Mouse (Mus musculus) 3T3-L1 (cell line): ENCODE measurements around the gene Phf21a.

Experiments
- DNase-seq: peaks from one replicate; pipeline ENCODE4 v3.0.0-alpha.2; 2015; ENCODE audit warnings: low read depth, low spot score

The Phf21a gene

DNA sequence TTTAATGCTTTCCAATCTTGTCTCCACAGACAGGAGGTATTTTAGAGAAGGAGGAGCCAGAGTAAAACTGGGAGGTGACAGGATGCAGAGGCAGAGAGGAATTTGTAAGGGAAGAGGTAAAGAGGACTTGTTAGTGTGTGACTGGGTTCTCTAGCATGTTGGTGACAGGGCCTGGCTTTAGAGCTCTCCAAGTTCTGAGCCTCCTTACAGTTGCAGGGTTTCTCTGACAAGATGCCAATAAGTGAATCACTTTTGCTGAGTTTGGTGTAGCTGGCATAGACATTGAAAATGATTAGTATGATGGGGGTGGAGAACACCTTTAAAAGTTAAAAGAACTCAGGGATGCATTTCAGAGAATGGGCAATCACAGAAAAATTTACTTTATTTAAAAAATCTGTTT lies 138.8 kb downstream of the Phf21a start:
- peak; percentile 66 for DNase-seq

DNA sequence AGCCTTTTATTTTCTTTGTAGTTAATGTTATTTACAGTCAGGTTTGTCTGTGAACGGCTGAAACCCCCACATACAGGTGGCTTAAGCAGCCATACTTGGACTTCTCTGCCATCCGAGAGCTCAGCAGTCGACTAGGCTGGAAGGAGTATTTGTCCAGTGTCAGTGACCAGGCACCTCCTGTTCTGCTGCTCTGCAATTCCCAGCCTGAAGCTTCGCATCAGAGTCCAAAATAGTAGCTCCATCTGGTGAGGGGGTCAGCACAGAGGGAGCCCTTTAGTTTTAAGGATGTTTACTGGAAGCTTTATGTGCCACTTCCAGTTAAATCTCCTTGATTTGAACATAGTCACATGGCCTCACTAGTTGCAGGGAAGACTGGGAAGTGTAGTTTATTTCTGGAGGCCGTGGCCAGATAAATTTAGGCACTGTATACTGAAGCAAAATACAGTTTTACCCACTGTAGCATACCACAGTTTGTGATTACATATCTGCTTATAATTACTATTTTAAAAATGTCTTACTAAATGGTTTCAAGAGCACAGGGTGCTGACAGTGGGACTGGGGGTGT lies 141.9 kb downstream of the Phf21a start:
- DNase-seq = no peak

DNA sequence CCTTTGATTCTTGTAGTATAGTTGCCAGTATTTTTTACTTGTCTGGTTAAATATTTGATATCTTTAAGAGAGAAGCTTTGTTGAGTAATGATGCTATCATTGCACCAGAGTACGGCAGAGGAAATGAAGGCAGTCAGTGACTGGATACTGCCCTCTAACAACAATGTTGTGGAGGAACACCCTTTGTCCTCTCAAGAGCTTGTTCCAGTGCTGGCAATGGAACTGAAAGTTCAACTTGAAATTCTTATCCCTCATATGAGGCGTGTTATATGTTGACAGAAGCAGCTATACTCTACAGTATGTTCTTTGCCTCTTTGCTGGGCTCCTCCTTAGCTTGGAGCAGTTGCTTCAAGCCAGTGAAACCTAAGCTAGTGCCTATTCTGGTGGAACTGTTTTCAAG lies 147.4 kb downstream of the Phf21a start:
- peak; percentile 25 for DNase-seq

DNA sequence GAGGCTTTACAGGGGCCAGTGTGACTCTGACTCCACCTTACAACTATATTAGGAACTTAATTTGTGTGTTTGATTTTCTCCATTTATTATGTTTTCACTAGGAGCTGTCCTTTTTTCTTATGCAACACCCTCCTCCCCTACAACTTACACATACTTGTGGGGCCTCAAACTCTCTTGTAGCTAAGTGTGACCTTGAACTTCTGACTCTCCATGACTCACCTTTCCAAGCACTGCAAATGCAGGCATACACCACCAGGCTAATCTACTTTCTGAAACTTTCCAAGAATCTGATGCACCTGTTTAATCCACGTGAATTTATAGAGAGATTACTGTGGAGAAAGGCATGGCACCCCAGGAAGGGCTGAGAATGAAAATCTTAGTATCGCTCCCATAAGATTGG lies 147.9 kb downstream of the Phf21a start:
- peak; percentile 18 for DNase-seq

DNA sequence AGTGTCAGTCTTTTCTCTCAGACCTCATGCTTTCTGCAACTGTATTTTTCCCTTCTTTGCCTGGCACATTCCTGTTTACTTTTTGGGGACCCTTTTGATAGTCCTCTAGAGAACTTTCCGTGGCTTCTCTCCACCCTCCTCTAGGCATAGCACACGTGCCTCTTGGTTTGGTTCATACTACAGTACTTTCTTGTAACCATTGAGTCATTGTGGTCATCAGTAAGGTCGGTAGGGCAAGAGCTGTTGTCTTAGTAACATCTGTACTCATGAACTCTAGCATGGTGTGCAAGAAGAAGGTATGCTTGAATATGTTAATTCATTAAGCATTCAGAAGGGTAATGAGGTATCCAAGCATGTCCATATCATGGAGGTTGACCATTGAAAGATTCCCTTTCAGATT lies 148.4 kb downstream of the Phf21a start:
- peak; percentile 63 for DNase-seq

DNA sequence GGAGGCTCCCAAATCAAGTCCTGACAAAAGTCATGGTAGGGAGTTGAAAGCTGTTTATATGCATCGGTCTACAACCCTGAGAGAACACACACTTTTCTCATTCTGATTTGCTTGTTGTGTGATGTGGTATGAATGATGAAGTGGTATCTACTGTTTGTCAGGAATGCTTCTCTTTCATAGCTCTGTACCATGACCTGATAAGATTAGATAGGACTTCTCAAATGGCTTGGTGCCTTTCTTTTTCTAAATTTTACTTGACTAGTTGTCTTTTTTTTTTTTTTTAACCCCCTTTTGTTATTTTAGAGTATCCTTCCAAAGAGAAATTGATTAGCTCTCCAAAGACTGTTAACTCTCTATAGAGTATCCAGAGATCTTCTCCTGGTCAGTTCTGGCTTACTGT lies 153.2 kb downstream of the Phf21a start:
- no peak for DNase-seq

DNA sequence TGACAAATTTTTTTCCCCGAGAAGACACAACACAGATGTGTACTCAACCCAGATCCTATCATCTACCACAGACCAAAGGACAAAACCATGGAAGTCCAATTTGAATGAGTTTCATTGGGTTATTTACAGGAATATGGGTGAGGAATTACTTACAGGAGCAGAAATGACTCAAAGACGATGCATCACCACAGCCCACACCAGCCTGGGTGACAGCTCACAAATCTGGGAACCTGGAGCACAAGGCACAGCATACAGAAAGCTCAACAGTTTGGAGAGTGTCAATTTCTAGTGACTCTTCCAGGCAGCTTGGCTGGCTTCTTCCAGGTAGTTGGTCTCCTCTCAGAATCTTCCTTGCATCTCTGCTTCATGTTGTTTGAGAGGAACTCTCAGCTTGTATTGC lies 154.8 kb downstream of the Phf21a start:
- peak; percentile 29 for DNase-seq

DNA sequence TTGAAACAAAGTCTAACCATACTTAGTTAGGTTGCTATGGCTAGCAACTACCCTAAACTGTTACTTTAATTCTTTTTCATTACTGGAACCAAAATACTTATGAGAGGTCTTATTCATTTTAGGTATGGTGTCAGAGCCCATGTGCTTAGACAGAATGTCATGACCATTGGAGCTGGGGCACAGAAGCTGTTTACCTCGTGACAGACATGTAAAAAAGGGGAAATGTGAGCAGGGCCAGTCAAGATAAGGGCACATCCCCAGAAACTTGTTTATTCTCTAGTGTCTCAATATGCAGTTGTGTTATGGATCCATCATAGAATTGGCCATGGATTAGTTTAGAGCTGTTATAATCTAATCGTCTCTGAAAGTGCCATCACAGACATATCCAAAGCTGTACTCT lies 157.6 kb downstream of the Phf21a start:
- no peak for DNase-seq

DNA sequence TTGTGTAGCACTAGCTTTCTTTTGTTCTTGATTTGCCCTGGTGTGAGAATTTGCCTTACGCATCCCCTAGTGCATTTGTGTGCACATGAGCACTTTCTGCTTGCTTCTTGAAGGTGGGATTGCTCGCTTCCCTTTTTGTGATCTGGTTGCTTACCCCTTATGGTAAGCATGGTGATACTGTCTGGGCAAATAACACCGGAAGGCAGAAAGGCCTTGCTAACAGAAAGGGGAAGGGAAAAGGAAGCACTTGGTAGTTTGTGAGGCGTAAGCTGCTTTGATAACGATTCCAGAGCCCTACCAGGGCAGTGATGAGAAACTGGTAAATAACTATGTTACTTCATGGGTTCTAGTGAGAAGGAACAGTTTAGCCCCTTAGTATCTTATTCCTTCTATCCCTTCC lies 160.9 kb downstream of the Phf21a start:
- DNase-seq = no peak

DNA sequence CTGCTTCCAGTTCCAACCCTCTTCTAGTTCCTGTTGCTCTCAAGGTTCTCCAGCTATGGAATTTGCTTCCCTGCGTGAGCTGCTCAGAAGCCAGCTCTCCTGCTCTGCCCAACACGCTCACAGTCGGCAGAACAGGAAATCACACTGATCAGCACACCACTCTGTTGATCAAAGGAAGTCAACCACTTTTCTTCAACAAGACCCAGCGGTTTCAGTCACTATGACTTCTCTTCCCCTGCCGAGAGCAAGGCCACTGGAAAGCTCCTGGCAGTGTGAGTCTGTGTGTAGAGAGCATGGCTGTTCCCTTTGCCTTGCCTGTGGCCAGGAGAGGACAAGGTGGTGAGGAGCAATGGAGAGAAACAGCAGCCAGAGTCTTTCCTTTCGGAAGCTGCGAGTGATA lies 163.2 kb downstream of the Phf21a start:
- DNase-seq = no peak

DNA sequence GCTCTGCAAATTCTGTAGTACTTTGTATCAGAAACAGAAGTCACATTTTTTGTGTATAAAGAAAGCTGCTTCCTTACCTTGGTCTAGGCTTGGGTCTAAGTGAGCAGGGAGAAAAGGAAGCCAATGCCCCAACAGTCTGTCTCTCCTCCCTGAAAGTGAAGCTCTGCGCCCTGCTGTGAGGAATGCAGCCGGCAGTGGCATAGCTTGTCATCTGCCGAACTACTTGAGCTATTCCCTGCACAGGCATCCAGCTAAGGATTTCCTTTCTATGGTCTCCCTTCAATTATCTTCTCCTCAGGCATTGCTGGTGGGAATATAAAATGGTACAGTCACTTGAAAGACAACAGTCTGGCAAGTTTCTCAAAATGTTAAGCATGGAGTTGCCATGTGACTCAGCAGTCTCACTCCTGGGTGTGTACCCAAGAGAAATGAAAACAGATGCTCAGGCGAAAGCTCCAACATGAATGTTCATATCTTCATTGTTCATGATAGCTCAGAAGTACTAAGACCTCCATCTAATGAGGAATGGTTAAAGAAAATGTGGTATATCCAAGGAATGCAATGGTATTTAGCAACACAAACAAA lies 164.5 kb downstream of the Phf21a start:
- DNase-seq = peak; percentile 71

DNA sequence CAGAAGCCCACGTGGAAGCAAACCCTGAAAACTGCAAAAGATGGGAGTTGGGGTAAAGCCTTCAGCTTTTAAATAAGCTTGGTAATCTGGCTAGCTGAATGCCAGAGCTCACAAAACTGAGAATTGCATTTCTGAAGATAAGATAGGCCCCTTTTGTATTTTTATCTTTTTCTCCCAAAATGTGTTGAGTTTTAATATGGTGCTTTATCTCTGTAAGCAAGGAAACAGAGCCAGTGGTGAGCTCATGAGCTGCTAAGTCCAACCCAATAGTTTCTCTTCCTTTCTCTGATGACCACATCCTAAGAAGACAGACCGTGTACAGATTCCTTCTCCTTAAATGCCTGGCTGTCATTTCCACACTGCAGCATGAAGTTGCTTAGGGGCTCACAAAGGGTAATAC lies 167.0 kb downstream of the Phf21a start:
- no peak for DNase-seq

DNA sequence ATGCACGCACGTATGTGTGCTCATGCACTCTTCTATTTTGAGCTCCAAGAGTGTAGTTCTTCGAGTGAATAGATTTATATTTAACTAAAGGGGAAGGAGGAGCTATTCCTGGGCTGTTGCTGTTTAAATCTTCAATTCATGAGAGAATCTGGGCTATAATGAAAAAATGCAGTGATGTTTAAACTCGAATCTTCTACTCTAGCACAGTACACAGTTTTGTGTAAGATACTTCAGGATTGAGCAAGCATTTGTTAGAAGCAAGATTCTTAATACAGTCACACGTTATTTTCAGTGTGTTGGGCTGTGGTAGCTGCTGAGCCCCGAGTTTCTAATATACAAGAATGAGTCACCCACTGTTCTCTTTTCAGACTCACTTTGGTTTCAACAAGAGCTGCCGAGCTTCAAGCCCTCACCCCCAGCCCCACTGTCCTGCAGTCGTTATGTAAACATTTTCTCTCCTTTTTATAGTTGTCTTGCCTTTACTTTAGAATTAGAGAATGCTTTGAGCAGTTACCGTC lies 173.2 kb downstream of the Phf21a start:
- DNase-seq = no peak

DNA sequence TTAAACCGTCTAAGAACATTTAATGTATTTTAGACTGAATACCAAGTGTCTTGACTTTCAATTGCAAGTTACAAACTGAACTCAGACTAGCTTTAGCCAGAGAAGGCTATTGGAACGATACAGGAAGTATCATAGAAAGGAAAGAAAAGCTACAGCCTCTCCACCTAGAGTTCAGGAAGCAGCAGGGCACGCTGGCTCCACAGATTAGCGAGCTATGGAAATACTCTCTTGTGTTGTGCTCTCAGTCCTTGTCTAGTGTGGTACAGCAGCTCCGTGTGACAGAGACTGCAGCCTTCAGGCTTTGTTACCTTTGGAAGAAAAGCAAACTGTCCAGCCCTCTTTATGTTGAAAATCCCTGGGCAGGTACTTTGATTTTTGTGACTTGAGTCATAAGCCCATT lies 176.3 kb downstream of the Phf21a start:
- no peak for DNase-seq

DNA sequence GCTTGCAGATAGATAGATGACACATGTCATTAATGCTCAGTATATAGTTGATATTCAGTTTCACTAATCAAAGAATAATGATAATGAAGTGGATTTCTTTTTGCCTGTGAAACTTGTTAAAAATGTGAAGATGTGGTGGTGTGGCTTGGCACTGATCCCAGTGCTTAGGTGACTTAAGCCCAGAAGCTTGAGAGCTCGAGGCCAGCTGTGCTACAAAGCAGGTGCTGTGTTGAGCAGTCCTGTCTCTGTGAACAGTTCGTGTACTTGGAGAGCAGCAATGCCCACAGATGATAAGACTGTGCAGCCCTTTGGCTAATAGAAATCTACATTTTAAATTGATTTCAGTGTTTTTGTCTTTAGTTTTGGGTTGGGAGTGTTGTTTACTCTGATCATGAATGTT lies 179.6 kb downstream of the Phf21a start:
- DNase-seq = no peak

DNA sequence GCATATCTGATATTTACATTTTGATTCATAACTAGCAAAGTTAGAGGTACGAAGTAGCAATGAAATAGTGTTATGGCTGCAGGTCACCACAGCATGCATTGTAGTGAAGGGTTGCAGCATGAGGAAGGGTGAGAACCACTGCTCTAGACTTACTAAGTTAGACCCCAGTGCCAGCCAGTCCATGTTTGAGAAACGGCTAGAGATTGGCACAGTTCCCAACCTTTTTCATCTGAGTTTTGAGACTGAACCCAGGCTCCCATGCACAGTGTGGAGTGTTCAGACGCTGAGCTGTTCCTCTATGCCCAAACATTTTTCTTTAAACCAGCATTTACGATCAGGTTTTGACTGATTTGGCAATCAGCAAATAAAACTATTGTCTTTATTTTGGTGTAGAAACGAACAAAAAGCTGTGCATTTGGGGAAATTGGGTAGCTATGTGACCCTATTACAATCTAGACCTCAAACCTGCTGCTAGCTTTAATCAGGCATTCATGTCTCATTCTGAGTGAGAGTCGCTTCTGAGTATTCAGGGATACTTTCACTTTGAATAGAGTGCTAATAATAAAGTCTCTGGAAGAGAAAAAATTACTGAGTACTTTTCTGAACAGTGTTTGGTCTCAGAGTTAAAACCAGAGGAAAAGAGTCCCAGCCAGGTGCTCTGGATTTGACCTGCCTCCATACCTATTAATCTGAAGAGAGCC lies 180.3 kb downstream of the Phf21a start:
- DNase-seq = no peak

DNA sequence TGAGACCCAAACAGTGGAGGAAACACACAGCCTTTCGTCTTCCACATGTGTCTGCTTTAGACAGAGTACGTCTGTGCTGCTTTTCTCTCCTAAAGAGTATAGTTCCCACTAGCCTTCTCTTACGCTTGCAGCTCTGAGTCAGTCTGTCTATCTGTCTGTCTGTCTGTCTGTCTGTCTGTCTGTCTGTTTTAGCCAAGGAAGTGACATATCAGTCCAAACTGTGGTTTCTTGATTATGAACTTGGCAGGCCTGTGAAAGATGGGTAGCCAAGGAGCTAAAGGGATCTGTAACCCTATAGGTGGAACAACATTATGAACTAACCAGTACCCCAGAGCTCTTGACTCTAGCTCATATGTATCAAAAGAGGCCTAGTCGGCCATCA lies 180.9 kb downstream of the Phf21a start:
- no peak for DNase-seq

DNA sequence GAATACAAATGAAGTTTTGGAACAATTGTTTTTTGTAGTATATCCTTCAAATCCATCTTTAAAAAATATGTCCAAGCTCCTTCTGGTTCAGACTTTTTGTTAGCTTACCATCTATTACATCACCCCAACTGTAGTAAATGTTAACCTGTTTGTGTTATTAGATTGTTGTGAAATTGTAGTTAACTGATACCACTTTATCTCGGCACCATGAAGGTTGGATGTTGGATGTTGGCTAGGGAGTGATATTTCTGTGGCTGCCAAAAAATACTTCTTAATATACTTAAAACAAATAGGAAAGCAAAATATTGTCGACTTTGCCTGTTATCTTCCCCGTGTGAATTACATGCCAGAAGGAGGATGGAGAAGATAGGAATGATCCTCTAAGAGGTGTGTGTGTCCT lies 184.9 kb downstream of the Phf21a start:
- no peak for DNase-seq

DNA sequence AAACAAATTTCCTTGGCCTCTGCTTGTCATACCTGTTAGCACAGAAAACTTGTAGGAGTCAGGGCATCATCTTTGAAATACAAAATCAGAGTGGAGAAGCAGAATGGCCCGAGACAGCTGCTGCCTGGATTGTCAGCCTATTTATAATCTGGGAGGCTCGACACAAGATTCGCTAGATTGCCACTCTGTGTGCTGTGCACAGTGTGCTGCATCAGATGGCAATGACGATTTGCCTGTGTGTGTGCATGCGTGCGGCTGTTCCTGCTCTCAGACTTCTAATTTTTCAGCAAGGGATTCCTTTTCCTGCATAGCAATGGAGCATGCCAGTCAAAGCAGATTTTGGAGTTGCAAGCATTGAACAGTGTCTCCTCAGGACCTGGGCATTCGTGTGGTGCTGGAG lies 185.7 kb downstream of the Phf21a start:
- no peak for DNase-seq

DNA sequence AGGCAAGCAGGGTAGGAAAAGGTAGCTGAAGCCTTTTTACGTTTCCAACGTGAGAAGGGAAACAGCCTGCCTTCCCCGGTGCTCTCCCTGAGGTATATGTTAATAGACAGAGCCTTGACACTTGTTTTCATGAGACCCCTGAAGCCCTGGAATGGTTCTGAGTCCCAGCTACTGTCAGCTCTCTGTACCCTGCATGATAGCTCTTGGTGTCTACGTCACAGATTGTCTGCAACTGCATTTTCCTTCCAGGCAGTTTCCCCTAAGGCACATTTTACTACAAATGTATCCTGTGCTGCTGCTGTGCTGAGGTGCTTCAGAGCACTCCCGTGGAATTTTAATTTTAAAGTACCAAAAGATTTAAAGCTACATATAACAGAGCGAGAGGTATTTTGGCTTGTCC lies 186.5 kb downstream of the Phf21a start:
- DNase-seq = no peak

DNA sequence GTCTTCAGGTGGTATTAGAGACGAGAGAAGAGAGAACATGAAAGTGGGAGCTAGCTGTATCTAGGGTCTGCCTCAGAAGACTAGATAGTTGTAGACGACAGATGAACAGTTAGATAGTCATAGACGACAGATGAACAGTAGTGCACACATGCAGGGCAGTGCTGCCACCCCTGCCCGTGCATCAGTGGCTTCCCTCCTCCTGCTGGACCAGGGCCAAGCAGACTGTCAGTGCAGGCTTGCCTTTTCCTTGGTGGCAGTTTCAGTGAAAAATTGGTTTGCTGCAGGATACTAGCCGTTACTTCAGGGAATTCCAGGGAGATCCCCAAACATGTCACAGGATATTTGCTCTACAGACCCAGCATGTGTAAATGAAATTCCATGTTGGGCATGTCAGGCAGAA lies 192.7 kb downstream of the Phf21a start:
- DNase-seq = no peak

DNA sequence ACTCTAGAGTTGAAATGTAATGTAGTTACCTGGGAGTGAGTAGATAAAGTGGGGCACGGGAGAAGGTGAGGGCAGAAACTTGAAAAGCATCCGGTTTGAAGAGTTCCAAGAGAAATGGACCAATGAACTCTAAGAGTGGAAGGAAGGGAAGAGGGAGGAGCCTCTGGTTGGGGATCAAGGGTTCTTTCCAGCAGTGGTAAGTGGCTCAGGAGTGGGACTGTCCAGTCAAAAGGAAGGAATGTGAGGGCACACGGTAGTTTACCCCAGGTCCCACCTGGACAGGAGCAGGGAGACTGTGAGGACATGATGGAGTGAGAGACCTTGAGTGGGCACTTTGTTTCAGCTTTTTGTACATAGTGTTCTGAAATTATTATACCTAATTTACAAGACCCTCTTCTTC lies 196.4 kb downstream of the Phf21a start:
- no peak for DNase-seq

DNA sequence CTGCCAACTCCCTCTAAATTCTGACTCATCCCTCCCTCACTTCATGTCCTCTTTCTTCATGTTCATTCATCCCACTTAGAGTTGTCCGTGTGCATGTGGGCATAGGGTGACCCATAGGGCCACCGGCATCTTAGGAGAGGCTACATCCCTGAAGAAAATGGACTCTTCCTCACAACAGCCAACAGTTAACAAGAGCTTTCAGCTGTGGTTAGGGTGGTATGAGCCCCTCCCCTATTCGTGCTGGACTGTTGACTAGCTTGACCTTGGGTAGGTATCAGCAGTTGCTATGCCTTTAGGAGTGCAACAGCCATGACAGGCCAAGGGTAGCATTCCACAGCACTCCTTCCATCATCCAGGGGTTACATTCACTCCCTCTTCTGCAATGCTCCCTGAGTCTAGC lies 198.6 kb downstream of the Phf21a start:
- no peak for DNase-seq
